Mouse (Mus musculus) spleen, postnatal 10 days (tissue): ENCODE results near the gene Hba-x.
A peak's percentile ranks its signal among the peaks of the same experiment; 100 is the strongest.
"Not testable (repeated sequence)": the region's sequence is repeated elsewhere in the genome, so short reads cannot be mapped to it uniquely, and the experiment has no call there.

Experiments used
- DNase-seq, 2 experiments: peaks; one replicate each; pipeline ENCODE4 v3.0.0; 2021 to 2022; ENCODE audit warnings: low spot score in 2 of 2

Hba-x gene

DNA sequence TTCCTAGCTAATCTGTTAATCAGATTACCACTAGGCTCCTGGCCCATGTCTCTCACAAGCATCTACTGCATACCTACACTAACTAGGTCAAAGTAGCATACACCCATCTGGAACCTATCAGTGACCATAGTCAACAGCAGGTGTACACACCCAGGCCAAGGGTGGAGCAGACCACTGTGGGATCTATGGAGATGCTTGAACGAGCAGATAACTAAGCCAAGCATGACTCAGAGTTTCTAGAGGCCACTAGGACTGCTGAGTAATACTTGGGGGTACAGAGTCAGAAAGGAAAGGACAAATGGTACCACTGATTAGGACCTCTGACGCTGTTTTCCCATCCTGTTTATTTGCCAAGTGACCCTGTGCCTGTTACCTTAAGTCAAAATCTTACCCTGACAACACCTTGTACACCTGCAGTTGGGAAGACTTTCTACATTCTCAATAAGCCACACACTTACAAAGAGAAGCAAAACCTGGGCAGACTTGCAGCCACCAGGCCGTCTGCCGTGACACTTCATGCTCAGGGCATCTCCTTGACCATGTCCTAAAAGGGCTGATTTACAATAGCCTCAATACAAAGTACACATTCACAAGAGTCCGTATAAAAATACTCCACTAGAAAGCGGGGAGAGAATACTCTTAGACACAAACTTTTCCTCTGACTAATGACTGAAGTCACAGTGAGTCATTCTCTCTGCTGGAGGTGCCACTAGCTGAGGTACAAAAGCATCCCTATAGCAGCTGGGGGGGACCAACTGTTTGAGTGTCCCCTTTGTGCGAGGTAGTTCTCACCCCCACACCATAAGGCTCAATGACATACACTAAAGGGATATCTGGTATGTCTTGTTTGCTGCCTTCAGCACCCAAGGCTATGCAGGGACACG lies 25.1 kb upstream of the Hba-x start:
- DNase-seq, result peak in 1 of 2 experiments; percentile 75

DNA sequence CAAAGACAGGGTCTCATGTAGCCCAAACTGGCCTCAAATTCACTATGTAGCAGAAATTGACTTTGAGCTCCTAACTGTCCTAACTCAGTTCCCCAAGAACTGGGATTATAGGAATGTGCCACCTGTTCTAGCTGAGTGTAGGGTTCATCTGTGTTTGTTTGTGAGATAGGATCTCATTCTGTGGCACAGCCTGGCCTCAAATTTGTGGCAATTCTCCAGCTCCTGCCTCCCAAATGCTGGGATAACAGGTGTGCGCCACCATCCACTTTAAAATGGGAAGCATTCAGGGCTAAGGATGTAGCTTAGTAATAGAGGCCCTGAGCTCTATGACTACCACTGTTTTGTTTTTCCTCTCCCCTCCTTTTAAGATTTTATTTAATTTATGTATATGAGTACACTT lies 23.1 kb upstream of the Hba-x start:
- no peak for DNase-seq

DNA sequence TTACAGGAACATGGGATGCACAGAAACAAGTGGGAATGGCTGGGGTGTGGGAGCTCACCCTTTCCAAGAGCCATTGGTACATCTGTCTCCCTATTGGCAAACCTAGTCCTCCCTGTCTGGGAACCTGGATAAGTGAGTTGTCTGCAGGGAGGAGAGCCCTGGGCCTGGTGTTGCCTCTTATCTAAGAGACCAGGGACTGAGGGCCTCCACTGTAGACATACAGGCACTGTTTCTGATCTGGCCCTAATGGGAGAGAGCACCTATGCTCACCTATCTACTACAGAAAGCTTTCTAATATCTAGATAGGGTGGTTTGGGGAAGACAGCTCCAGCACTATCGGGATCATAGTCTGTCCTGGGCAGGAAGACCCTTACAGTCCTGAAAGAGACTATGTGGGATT lies 20.1 kb upstream of the Hba-x start:
- DNase-seq, result peak; percentile 70 to 73

DNA sequence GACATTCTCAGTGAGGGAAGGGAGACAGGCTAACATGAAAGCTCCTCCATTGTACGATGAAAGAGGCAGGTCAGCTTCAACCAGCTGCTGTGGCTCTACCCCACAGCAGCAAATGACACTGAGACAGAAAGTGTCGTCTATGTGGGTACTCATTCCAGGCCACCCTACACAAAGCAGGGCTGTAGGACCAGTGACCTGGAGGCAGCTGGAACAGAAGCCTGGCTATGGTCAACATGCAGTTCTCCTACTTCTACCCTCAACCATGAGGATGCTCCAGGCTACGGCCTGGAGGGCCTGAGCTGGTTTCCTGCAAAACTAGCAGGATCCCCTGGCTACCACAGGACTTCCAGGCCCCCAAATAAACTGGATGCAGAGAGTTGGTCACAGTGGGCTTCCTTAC lies 19.6 kb upstream of the Hba-x start:
- peak in 1 of 2 experiments; percentile 61 for DNase-seq

DNA sequence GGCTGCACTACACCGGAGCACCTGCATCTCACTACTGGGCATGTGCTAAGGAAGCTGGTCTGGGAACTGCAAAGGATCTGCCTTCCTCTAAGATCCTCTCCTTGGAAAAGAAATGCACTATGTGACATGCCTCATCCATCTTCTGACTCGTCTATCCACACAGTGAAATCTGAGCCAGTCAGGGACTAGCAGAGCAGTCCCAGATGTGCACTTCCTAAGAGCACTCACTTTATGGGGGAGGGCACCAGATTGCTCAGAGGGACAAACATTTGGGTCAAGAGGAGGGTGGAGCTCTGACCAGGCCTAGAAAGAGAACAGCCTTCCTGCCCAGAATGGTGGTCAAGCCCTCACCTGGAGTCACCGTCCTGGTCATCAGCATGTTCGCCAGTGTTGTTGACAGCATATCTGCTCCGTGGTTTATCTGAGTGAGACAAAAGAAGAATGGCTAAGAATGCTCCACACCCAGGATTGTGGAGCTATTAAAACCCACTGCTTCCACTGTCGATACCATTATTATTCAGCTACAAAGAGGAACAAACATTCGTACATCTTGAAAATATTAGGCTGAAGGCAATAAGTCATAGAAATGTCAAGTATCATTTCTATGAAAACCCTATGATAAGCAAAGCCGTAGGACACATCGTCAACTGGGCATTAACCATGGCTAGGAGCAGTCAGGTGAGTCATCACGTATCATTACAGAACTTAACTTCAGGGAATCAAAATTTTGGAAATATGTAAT lies 13.4 kb upstream of the Hba-x start:
- DNase-seq, result no peak

DNA sequence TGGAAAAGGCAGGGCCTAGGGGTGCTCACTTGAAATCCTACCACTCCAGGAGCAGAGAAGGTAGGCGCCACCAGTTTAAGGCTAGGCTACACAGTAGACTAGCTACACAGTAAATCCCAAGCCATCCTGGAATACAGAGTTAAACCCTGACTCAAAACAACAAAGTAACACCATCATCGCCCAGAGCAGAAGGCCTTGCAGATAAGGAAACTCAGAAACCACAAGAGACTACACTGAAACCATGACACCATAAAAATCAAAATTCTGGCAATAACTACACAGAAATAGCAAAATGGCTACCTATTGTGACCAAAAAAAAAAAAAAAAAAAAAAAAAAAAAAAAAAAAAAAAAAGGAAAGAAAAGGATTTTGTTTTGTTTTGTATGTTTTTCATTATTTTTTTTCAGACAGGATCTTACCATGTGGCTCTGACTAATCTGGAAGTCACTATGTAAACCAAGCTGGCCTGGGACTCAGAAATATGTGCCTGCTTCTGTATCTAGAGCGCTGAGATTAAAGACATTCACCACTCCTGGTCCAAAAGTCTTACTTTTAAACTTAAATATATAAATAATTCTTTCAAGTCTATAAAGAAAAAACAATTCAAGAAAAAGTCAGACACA lies 11.0 kb upstream of the Hba-x start:
- DNase-seq, result peak in 1 of 2 experiments; percentile 58

DNA sequence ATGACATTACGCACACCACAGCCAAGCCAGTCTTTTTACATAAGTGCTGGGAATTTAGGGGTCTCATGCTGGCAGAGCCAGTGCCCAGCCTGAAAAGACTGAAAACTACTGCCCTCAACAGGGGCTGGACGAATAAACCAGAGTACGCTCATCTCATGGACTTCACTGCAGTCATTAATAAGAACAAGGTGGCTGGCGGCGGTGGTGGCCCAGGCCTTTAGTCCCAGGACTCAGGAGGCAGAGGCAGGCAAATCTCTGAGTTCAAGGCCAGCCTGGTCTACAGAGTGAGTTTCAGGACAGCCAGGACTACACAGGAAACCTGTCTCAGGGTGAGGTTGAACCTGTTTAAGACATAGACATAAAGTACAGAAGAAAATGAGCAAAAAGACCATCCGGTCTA lies 10.0 kb upstream of the Hba-x start:
- DNase-seq, result peak in 1 of 2 experiments; percentile 46

DNA sequence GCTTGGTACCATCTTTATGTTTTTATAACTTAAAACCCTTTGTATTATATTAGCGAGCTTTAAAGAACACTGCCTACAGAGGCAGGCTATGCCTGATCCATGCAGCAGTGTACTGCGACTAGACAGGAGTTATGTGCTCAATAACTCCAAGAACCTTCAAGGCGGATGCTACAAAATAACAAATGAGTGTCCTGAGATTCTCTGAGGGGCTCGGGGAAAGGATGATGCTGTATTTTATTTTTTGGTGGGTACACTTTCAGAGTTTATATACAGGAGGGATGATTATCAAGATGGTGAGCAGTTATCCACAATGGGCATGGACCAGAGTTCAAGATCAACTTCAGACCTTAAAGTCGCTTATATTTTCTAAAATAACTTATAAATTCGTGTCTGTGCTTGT lies 9.4 kb upstream of the Hba-x start:
- no peak for DNase-seq

DNA sequence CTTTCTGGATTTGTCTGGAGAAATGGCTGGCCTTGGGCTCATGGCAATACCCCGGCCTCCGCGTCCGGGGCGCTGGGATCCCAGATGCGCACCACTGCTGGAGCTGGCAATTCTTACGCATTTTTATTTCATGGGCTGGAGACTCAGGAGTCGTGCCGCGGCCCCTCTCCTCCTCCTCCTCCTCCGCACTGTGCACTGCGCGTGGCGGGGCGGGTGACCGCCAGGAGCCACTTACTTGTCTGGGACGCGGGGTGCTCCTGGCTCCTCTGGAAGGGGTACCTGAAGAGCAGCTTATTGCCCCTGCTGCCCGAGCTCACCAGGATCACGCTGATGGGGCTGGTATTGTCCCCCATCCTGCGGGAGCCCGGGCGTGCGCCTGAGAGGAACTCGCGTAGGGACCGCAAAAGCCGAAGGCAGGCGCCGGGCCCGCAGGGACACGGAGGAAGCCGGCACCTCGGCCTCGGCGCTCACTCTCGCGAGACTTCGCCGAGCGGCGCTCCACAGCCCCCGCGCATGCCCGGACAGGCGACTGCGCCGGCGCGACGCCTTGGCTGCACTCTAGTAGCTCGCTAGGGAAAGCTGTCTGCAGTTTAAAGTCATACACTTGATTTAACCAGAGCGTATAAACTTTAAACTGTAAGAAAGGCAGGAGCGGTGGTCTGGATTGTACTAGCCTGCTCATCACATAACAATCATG lies 8.9 kb upstream of the Hba-x start, which contains the start of gene Nprl3:
Gene Nprl3, minus strand, starts transcription at position 520 of the 697 bp plus-strand sequence.
- DNase-seq, result peak; percentile 96 to 97

DNA sequence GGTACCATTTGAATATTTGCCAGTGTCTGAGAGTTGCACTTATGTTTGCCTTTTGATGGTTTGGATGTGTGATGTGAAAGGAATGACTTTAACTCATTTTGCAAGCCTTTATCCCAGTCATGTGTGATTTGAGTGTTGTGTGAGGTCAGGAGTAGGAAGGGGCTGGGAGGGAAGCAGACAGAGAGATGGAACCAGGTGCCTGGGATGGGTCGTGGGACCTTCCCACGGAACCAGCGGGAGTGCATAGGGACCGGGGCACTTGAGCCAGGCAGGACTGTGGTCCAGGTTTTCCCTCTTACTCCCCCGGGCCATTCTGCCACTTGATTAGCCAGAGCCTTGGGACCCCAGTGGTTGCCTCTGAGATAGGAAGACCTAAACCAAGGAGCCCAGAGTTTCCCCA lies 8.2 kb upstream of the Hba-x start:
- DNase-seq, result peak in 1 of 2 experiments; percentile 49

DNA sequence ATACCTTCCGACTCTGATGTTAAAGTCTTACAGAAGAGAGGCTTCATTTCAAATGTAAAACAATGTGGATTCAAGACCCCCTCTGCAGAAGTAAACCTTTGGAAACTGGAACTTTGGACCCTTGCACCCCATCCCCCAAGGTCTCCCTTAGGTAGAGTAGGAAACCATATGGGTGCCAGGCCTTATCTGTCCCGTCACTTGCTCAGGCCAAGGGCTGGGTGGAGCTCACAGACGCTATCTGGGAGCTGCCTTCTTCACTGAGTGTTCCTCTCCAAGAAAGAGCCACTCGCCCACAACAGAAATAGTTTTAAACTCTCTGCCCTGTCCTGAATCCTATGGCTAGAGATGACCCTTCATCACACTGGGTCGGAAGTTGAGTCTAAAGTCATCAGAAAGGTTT lies 7.2 kb upstream of the Hba-x start:
- peak in 1 of 2 experiments; percentile 81 for DNase-seq

DNA sequence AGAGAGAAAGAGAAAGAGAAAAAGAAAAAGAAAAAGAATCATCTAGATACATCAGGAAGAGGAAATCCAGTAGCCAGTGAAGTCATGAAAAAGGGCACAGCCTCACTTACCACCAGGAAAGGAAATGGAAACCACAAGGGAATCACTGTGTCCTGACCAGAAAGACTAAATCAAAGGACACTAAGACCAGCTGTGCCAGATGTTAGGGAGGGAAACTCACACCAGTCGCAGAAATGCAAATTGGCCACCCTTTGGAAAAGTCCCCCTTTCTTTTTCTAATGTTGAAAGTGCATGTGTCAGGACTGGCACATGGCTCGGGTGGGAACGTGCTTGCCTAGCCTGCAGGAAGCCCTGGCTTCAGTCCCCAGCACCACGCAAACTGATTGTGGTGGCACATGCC lies 5.0 kb upstream of the Hba-x start:
- DNase-seq, result no peak

DNA sequence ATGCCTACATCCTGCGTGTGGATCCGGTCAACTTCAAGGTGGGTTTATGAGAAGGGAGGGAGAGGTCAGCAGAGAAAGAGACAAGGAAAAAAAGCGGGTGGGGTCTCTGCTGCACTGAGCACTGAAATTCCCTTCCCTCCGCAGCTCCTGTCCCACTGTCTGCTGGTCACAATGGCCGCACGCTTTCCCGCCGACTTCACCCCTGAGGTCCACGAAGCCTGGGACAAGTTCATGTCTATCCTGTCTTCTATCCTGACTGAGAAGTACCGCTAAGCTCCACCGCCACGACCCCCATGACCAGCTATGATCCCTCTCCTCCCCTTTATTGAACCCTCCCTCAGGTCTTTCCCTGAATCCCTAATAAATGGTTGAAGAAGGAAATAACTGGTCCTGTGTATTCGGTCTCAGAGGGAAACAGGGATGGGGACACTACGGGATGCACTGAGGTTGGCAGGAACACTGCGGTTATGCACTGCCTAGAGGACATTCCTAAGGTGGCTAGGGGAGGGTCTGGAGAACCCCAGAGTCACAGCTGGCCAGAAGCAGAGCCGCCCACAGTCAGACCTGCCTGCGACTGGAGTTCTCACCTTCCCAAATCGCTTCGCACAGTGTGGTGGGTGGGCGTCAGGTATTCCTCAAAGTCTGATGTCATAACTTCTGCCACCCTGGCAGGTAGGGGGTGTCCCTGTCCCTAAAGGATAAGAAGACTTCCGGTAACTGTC lies 1.7 kb downstream of the Hba-x start:
- DNase-seq, result no peak

DNA sequence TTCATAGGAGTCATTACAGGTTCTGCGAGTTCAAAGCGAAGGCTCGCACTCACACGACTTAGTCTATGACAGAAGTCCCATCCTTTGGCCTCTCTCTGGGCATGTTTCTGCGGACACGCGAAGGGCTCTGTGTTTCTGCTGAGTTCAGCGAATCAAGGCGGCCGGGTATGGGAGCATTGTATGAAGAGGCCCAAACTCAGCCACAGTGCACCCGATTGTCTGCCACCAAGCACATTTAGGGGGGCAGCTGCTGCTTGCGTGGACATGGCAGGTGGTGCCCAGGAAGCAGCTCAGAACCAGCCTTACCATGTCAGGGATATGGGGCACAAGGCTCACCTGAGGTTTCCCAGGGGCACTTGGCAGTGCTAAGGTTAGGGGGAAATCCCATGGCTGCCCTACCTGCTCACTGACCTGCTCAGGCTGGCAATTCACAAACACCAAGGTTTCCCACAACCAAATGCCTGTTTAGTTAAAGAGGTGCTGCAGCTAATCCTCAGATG lies 2.3 kb downstream of the Hba-x start:
- no peak for DNase-seq

DNA sequence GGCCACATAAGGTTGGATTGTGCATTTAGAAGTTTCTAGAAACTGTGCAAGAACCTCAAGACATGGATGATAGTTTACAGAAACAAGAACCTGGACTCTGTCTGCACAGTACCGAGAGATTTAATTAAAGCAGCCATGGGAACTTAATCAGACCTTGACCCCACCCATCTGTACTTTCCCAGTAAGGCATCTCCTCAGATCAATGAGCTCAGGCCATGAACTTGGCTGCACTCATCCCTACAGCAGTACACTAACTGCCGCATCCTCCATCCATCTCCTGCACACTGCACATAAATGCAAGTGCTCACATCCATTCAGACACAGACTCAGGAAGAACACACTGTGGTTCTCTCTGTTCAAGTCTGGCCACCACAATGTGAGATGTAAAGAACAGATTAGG lies 4.4 kb downstream of the Hba-x start:
- peak in 1 of 2 experiments; percentile 36 for DNase-seq

DNA sequence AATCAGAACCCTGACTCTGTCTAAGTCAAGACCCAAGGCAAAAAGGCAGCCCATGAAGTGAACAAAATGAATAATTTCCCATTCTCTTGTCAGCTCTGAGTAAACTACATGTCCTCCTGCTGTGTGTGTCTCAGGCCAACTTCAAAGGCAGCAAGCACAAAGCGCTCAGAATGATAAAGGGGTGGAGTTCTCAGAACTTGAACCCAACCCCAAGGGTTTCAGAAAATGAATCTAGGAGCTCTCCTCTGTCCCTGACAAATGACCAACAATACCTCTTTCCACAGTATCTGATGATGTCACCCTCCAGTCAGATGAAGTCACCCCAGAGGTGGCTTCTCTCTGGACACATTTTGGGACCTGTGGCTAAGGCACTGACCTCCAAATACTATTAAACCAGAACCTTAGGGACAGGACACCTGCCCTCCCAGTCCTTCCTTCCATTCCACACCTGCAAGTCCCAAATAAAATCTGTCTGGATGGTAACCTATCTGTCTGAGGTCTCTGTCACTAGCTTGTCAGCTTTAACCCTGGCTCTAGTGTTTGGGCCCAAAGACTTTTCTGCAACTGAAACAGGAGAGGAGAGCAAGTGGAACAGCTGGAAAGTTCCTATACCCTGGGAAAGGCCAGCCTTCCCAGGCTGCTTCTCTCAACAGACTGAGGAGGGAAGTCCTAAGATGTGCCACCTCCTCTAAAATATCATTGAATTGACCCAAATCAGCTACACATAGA lies 5.4 kb downstream of the Hba-x start:
- DNase-seq, result peak in 1 of 2 experiments; percentile 48

DNA sequence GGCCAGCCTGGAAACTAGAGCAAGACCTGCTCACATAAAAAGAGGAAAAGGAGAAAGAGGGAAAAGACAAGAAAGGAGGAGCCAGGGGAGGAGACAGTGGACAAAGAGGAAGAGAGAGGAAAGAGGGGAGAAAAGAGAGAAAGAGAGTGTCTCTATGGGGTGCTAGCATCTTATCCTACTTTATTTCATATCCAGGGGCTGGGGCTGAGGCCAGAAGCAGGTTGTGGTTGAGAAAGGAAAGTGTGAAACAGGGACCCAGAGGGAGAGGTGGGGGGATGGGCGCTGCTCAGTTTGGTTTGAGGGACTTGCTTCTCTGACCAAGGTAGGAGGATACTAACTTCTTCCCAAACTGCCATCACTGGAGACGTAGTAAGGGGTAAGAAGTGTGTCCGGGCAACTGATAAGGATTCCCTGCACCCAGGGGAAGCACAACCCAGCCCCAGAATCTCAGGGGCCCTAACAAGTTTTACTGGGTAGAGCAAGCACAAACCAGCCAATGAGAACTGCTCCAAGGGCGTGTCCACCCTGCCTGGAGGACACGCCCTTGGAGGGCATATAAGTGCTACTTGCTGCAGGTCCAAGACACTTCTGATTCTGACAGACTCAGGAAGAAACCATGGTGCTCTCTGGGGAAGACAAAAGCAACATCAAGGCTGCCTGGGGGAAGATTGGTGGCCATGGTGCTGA lies 7.0 kb downstream of the Hba-x start, which contains the start of gene Hba-a1:
Gene Hba-a1, plus strand, starts transcription at position 421 of the 687 bp plus-strand sequence.
- DNase-seq, result peak; percentile 49 to 66

DNA sequence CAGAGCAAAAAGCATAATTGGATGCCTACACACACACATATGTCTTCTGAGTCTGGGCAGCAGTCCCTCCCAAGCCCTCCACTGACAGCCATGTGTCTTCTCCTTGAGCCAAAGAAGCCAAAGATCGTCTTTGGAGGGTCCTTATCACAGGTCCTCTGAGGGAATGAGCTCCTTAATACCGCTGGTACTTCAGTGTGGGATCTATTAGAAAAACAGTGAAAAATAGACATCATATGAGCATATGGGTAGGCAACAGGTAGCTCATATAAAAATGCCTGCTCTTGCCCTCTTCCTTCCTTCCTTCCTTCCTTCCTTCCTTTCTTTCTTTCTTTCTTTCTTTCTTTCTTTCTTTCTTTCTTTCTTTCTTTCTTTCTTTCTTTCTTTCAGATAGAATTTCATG lies 8.4 kb downstream of the Hba-x start:
- DNase-seq, result not testable (repeated sequence)

DNA sequence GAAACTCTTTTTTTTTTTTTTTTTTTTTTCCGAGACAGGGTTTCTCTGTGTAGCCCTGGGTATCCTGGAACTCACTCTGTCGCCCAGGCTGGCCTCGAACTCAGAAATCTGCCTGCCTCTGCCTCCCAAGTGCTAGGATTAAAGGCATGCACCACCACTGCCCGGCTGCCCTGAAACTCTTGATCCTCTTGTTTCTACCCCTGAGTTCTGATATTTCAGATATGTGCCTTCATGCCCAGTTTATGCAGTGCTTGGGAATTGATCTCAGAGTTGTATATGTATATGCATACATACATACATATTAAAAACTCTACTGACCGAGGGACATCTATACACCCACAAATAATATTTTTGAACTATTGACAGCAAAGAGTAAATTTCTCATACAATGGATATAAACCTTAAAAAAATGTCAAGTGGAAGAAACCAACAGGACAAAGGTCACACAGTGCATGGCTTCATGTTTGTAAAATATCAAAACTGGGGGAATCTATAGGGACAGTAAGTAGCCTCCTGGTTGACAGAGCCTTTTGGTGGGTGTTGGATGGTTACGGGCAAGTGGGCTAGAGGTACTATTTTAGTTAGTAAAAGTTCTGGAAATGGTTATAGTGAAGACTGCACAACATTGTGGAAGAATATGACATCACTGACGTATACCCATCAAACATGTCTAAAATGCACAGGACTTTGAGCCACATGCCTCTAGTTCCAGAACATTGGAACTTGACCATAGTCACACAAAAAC lies 9.0 kb downstream of the Hba-x start:
- DNase-seq, result peak; percentile 77 to 80
